Mouse (Mus musculus) retina, embryonic 14.5 days (tissue): ENCODE results near the gene Fgfr2.
"Not testable (repeated sequence)": the region's sequence is repeated elsewhere in the genome, so short reads cannot be mapped to it uniquely, and the experiment has no call there.

Experiments used
- DNase-seq: peaks from one replicate; pipeline ENCODE4 v3.0.0-alpha.2; 2015; ENCODE audit warnings: low spot score

Fgfr2 gene

DNA sequence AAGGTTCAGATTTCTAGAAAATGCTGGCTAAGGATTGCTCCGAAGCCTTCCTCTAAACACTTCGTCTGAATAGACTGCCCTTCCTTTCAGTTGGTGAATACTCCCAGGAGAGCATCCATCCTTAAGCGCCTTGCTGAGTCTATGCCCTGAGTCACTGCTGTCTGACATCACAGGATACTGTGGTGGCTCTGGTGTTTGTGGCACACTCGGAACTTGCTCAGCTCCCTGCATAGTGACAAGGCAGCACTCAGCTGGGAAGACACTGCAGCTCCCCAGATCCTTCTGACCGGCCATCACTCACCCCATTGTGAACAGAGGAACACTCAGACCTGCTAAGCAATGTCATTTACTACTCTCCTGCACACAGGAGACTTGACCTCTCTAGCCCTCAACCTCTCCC is 675.6 kb downstream of the Fgfr2 start:
- no peak for DNase-seq

DNA sequence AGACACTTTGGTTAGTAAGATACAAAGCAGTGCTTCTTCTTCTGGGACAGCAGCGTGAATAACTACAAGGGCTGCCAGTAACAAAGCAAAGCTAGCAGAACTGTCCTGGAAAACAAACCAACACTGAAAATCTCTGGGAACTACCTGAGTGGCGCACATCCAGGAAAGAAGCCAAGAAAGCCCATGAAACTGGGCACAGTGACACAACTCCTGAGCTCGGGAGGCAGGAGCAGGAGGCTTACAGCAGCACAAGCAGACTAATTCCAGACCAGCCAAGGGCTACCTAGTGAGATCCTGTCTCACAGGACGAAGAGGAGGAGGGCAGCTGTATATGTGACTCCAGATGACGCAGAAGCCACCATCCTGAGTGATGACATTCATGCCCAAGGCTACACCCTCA is 676.3 kb downstream of the Fgfr2 start:
- no peak for DNase-seq

DNA sequence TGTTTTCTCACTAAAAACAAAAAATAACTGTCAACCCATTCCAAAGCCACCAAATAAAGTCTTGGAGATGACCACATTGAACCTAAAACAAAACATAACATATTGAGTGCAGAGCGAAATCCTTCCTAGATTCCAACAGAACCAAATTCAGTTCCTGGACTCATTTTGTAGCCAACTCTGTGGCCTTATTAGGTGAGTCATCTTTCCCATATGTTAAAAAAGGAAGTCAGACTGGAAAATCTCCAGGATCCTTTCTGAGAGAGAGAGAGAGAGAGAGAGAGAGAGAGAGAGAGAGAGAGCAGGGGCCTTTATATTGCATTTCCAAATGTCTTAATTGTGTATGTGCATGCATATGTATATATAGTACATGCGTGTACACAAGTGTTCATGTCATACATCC is 678.9 kb downstream of the Fgfr2 start:
- DNase-seq = no peak

DNA sequence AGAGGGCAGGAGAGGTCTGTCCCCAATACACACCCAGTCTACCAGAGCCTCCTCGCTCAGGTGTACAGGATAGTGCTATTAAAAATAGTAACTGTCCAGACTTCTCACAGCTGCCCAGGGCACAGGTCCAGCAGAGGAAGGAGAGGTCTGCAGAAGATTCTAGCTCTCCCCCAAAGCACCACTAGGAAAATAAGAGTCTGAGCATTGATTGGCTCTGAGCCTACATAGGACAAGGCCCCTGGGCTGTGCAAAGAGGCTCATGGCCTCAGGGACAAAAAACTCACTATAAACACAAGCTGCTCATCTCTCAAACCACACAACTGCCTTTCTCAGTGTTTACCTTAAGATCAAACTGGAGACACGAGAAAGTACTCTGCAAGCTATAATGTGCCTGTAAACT is 679.4 kb downstream of the Fgfr2 start:
- no peak for DNase-seq

GRCm38 (mm10) chr7:132443134-132443533 is 680.0 kb downstream of the Fgfr2 start:
- DNase-seq = no peak

DNA sequence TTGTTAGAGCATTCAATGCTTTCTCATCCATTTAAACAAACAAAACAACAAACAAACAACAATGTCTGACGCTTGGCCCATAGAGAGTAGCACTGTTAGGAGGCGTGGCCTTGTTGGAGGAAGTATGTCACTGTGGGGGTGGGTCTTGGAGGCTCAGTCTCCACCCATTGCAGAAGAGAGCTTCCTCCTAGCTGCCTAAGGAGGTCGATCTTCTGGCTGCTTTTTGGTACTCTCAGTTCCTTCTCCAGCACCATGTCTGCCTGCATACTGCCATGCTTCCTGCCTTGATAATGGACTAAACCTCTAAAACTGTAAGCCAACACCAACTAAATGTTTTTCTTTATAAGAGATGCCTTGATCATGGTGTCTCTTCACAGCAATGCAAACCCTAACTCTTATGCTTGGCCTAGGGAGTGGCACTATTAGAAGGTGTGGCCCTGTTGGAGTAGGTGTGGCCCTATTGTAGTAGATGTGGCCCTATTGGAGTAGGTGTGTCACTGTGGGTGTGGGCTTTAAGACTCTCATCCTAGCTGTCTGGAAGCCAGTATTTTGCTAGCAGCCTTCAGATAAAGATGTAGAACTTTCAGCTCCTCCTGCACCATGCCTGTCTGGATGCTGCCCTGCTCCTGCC is 680.9 kb downstream of the Fgfr2 start:
- not testable (repeated sequence) for DNase-seq

GRCm38 (mm10) chr7:132439916-132440315 is 683.2 kb downstream of the Fgfr2 start:
- DNase-seq = no peak

GRCm38 (mm10) chr7:132438060-132438459 is 685.1 kb downstream of the Fgfr2 start:
- DNase-seq = peak; percentile 69

GRCm38 (mm10) chr7:132437431-132437830 is 685.7 kb downstream of the Fgfr2 start:
- no peak for DNase-seq

GRCm38 (mm10) chr7:132435486-132436055 is 687.6 kb downstream of the Fgfr2 start:
- no peak for DNase-seq

GRCm38 (mm10) chr7:132429324-132429723 is 693.8 kb downstream of the Fgfr2 start:
- no peak for DNase-seq

- no peak for DNase-seq
Measured at GRCm38 (mm10) chr7:132428308-132428707, 694.8 kb downstream of the Fgfr2 start.

- no peak for DNase-seq
Measured at GRCm38 (mm10) chr7:132426069-132426468, 697.1 kb downstream of the Fgfr2 start.

- DNase-seq = peak; percentile 23
Measured at GRCm38 (mm10) chr7:132425364-132425999, 697.7 kb downstream of the Fgfr2 start.

- DNase-seq = no peak
Measured at GRCm38 (mm10) chr7:132423570-132423969, 699.6 kb downstream of the Fgfr2 start.

- DNase-seq = no peak
Measured at GRCm38 (mm10) chr7:132419378-132420255, 703.5 kb downstream of the Fgfr2 start.

DNA sequence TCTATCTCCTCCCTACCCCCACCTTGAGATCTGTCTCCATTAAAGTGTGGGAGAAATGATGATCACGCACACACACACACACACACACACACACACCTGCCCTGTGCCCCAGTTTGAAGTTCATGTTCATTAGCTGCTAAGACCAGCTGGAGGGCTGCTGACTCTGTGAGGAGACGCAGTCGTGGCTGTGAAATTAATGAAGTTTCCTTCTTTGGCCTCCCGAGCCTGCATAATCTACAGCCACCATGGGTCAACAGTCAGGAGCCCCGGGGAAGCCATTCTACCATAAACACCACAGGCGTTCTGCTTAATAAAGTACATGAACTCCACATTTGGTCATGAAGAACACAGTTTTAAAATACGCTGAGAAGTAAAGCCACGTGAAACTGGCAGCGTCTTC is 706.3 kb downstream of the Fgfr2 start:
- peak; percentile 51 for DNase-seq

- no peak for DNase-seq
Measured at GRCm38 (mm10) chr7:132415866-132416265, 707.3 kb downstream of the Fgfr2 start.

DNA sequence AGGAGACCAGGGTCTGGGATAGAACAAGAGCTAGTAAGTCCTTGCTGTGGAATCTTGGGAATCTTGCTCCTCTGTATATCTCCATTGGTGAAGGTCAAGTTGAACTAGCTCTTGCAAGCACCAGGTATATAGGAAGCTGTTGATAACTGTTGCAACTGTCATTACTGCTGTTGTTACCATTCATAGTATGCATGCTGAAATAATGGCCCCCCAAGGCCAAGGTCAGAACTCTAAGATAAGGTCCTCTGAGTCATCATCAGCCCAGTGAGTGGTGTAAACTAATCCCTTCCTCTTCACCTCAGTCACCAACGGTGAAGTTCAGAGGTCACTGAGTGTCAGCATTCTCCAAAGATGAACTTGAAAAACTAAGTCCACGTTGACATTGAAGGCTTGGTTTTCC is 710.6 kb downstream of the Fgfr2 start:
- DNase-seq = no peak

- no peak for DNase-seq
Measured at GRCm38 (mm10) chr7:132411708-132412107, 711.4 kb downstream of the Fgfr2 start.

DNA sequence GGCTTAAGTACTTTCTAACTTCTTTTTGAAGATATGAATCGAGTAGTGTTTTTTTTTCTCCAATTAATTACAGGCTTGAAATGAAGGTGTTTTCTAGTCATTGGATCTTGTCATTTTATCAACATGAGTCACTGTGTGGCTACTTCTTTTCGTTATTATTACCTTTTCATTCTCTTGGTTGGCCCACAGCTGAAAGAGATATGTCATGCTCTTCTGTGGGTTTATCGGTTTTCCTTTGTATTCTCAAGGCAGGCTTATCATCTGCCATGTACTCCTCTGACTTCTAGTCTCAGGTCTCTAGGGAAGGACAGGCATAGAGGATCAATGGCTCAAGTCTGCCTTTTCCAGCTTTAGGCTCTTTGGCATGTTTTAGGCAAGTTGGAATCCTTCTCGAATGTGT is 712.2 kb downstream of the Fgfr2 start:
- no peak for DNase-seq

GRCm38 (mm10) chr7:132409890-132410289 is 713.3 kb downstream of the Fgfr2 start:
- no peak for DNase-seq
